Mouse (Mus musculus) naive thymus-derived CD4-positive, alpha-beta T cell, adult 2 months (primary cell): Measurements from ENCODE around the gene Rtp4.
A peak's percentile ranks its signal among the peaks of the same experiment; 100 is the strongest.

Experiments
- DNase-seq: peaks from one replicate; pipeline ENCODE4 v3.0.0-alpha.2; 2011; ENCODE audit warnings: low read depth

Rtp4 gene

GRCm38 (mm10) chr16:23515766-23516165 lies 4.3 kb upstream of the Rtp4 start:
- DNase-seq: no peak

GRCm38 (mm10) chr16:23516606-23517005 lies 3.5 kb upstream of the Rtp4 start:
- no peak for DNase-seq

- DNase-seq: no peak
Observed at GRCm38 (mm10) chr16:23517230-23517629, 2.9 kb upstream of the Rtp4 start.

- DNase-seq: no peak
Observed at GRCm38 (mm10) chr16:23517754-23518566, 2.1 kb upstream of the Rtp4 start.

- DNase-seq: no peak
Observed at GRCm38 (mm10) chr16:23518567-23519369, 1.3 kb upstream of the Rtp4 start.

- no peak for DNase-seq
Observed at GRCm38 (mm10) chr16:23519771-23520170, 320 bp upstream of the Rtp4 start.

- no peak for DNase-seq
Observed at GRCm38 (mm10) chr16:23521092-23521491, 1.0 kb downstream of the Rtp4 start.

- DNase-seq: no peak
Observed at GRCm38 (mm10) chr16:23522081-23522480, 2.0 kb downstream of the Rtp4 start.

GRCm38 (mm10) chr16:23529186-23529585 lies 9.1 kb downstream of the Rtp4 start:
- no peak for DNase-seq

GRCm38 (mm10) chr16:23533707-23534106 lies 13.6 kb downstream of the Rtp4 start:
- DNase-seq: no peak

GRCm38 (mm10) chr16:23541046-23541445 lies 21.0 kb downstream of the Rtp4 start:
- DNase-seq: no peak

- no peak for DNase-seq
Observed at GRCm38 (mm10) chr16:23542866-23543265, 22.8 kb downstream of the Rtp4 start.

GRCm38 (mm10) chr16:23544361-23544760 lies 24.3 kb downstream of the Rtp4 start:
- peak; percentile 40 for DNase-seq

GRCm38 (mm10) chr16:23547783-23548182 lies 27.7 kb downstream of the Rtp4 start:
- DNase-seq: peak; percentile 17

- peak; percentile 74 for DNase-seq
Observed at GRCm38 (mm10) chr16:23550346-23550980, 30.4 kb downstream of the Rtp4 start.

GRCm38 (mm10) chr16:23550981-23551582 lies 31.0 kb downstream of the Rtp4 start:
- no peak for DNase-seq

GRCm38 (mm10) chr16:23554673-23555072 lies 34.6 kb downstream of the Rtp4 start:
- DNase-seq: no peak

GRCm38 (mm10) chr16:23557195-23557594 lies 37.1 kb downstream of the Rtp4 start:
- DNase-seq: no peak

GRCm38 (mm10) chr16:23557669-23558068 lies 37.6 kb downstream of the Rtp4 start:
- no peak for DNase-seq

- no peak for DNase-seq
Observed at GRCm38 (mm10) chr16:23568369-23568958, 48.4 kb downstream of the Rtp4 start.

GRCm38 (mm10) chr16:23574561-23574960 lies 54.5 kb downstream of the Rtp4 start:
- no peak for DNase-seq
